Mouse (Mus musculus) CD4-positive helper T cell, adult 2 months (primary cell): Measurements from ENCODE around the gene Dennd1a.
"Not testable (repeated sequence)": the region's sequence is repeated elsewhere in the genome, so short reads cannot be mapped to it uniquely, and the experiment has no call there.

Experiments
- DNase-seq: peaks from one replicate; pipeline ENCODE4 v3.0.0-alpha.2; 2012; ENCODE audit warnings: low read depth, missing footprints, low spot score

Gene Dennd1a

GRCm38 (mm10) chr2:37971726-37972125 lies 315.5 kb downstream of the Dennd1a start:
- DNase-seq = no peak

GRCm38 (mm10) chr2:37969713-37970485 lies 317.3 kb downstream of the Dennd1a start:
- DNase-seq = no peak

GRCm38 (mm10) chr2:37964534-37964933 lies 322.7 kb downstream of the Dennd1a start:
- no peak for DNase-seq

GRCm38 (mm10) chr2:37963362-37963761 lies 323.8 kb downstream of the Dennd1a start:
- DNase-seq = no peak

- no peak for DNase-seq
Measured at GRCm38 (mm10) chr2:37948424-37948823, 338.8 kb downstream of the Dennd1a start.

- no peak for DNase-seq
Measured at GRCm38 (mm10) chr2:37945598-37946336, 341.4 kb downstream of the Dennd1a start.

GRCm38 (mm10) chr2:37942906-37943305 lies 344.3 kb downstream of the Dennd1a start:
- DNase-seq = no peak

- no peak for DNase-seq
Measured at GRCm38 (mm10) chr2:37941741-37942140, 345.4 kb downstream of the Dennd1a start.

- no peak for DNase-seq
Measured at GRCm38 (mm10) chr2:37940845-37941361, 346.3 kb downstream of the Dennd1a start.

- no peak for DNase-seq
Measured at GRCm38 (mm10) chr2:37939997-37940396, 347.2 kb downstream of the Dennd1a start.

- not testable (repeated sequence) for DNase-seq
Measured at GRCm38 (mm10) chr2:37936922-37937321, 350.3 kb downstream of the Dennd1a start.

- no peak for DNase-seq
Measured at GRCm38 (mm10) chr2:37932240-37932639, 354.9 kb downstream of the Dennd1a start.

- DNase-seq = no peak
Measured at GRCm38 (mm10) chr2:37931018-37931930, 355.9 kb downstream of the Dennd1a start.

GRCm38 (mm10) chr2:37926133-37926503 lies 361.1 kb downstream of the Dennd1a start:
- DNase-seq = no peak

- no peak for DNase-seq
Measured at GRCm38 (mm10) chr2:37925413-37926132, 361.6 kb downstream of the Dennd1a start.

GRCm38 (mm10) chr2:37908721-37909506 lies 378.3 kb downstream of the Dennd1a start:
- DNase-seq = no peak

GRCm38 (mm10) chr2:37908296-37908695 lies 378.9 kb downstream of the Dennd1a start:
- DNase-seq = no peak

GRCm38 (mm10) chr2:37906261-37906660 lies 380.9 kb downstream of the Dennd1a start:
- no peak for DNase-seq

GRCm38 (mm10) chr2:37903286-37903685 lies 383.9 kb downstream of the Dennd1a start:
- no peak for DNase-seq

- DNase-seq = no peak
Measured at GRCm38 (mm10) chr2:37883214-37883613, 404.0 kb downstream of the Dennd1a start.
